Mouse (Mus musculus) neural tube, embryonic 15.5 days (tissue): ENCODE data around the gene Hic1. TPM values are rescaled to one million over a fixed set of nuclear protein-coding genes. Genes with fewer than 3 reads are reported as not detected.

Source experiments
- ATAC-seq: fragments of 200-750 bp; cut with Nextera tagmentation; 2 replicates; pipeline ENCODE4 v1.8.0; 2017; ENCODE audit warnings: mild to moderate bottlenecking, moderate TSS enrichment, moderate library complexity; ENCODE audit not compliant: low FRiP score
- H3K27ac ChIP-seq: fragments of 300-500 bp; sonication (generic); replicated peaks from 2 replicates; pipeline ENCODE4 v1.5.1; 2015; ENCODE audit warnings: mild to moderate bottlenecking, inconsistent platforms
- H3K27me3 ChIP-seq: fragments of 300-500 bp; sonication (generic); replicated peaks from 2 replicates; pipeline ENCODE4 v1.6.1; 2015; ENCODE audit warnings: inconsistent platforms
- H3K36me3 ChIP-seq: fragments of 300-500 bp; sonication (generic); 2 replicates; pipeline ENCODE4 v1.6.1; 2015; ENCODE audit warnings: inconsistent platforms
- H3K4me1 ChIP-seq: fragments of 300-500 bp; sonication (generic); 2 replicates; pipeline ENCODE4 v1.6.1; 2015; ENCODE audit warnings: inconsistent platforms
- H3K4me2 ChIP-seq: fragments of 300-500 bp; sonication (generic); 2 replicates; pipeline ENCODE4 v1.6.1; 2015; ENCODE audit warnings: inconsistent platforms, mild to moderate bottlenecking, moderate library complexity
- H3K4me3 ChIP-seq: fragments of 300-500 bp; sonication (generic); replicated peaks from 2 replicates; pipeline ENCODE4 v1.5.1; 2015; ENCODE audit warnings: mild to moderate bottlenecking, inconsistent platforms
- H3K9ac ChIP-seq: fragments of 300-500 bp; sonication (generic); replicated peaks from 2 replicates; pipeline ENCODE4 v1.6.1; 2015; ENCODE audit warnings: mild to moderate bottlenecking, inconsistent platforms
- H3K9me3 ChIP-seq: fragments of 300-500 bp; sonication (generic); replicated peaks from 2 replicates; pipeline ENCODE4 v1.6.1; 2016; ENCODE audit warnings: inconsistent platforms
- WGBS: fragments of 180-500 bp; shearing (Covaris S2); methylation state at CpG from one replicate; pipeline ENCODE4 v1.1.7; 2015; ENCODE audit warnings: mixed read lengths; 5-methylcytosine and 5-hydroxymethylcytosine counted together
- polyA plus RNA-seq: library from polyadenylated mRNA; unstranded; fragments of >200 nt; fragmentation: Nextera tagmentation; extraction: Ambion mirVana; gene quantifications from 2 replicates; pipeline ENCODE4 v1.2.1, GENCODE M21; 2015

Gene Hic1
- polyA plus RNA-seq, 1 experiment from 2014 or later = 5.3 TPM

GRCm38 (mm10) chr11:75136666-75137398 lies 32.5 kb downstream of the Hic1 start:
- Histone ChIP-seq H3K4me2 (no peak overlapping the region), H3K36me3 (peaks cover 4% of the 10 kb centered on the region; the same call in 1 of the 2 replicates), H3K27me3 (no peaks in the 10 kb centered on the region), H3K4me1 (peaks cover 54% of the 10 kb centered on the region), H3K27ac (no peak overlapping the region), H3K9ac (no peak overlapping the region), H3K9me3 (no peaks in the 10 kb centered on the region), H3K4me3 (no peak overlapping the region)
- no peak for ATAC-seq
- 55% methylated on average over 5 of the region's 5 CpGs for WGBS

GRCm38 (mm10) chr11:75135358-75135757 lies 34.0 kb downstream of the Hic1 start:
- Histone ChIP-seq H3K4me2 (no peak overlapping the region), H3K27me3 (no peaks in the 10 kb centered on the region), H3K27ac (peak overlapping the region; percentile 56; the same call in 1 of the 2 replicates), H3K9ac (no peak overlapping the region), H3K4me1 (peaks cover 53% of the 10 kb centered on the region), H3K9me3 (no peaks in the 10 kb centered on the region), H3K36me3 (peaks cover 4% of the 10 kb centered on the region; the same call in 1 of the 2 replicates), H3K4me3 (no peak overlapping the region)
- WGBS = 90% methylated on average over 4 of the region's 4 CpGs
- ATAC-seq = no peak

- Histone ChIP-seq H3K4me3 (no peak overlapping the region), H3K27me3 (no peaks in the 10 kb centered on the region), H3K27ac (peak overlapping the region; percentile 56; the same call in 1 of the 2 replicates), H3K4me2 (no peak overlapping the region), H3K4me1 (peaks cover 47% of the 10 kb centered on the region), H3K36me3 (peaks cover 4% of the 10 kb centered on the region; the same call in 1 of the 2 replicates), H3K9me3 (no peaks in the 10 kb centered on the region), H3K9ac (no peak overlapping the region)
- no peak for ATAC-seq
- 75% methylated on average over 5 of the region's 5 CpGs for WGBS
These were observed 34.7 kb downstream of the Hic1 start for GRCm38 (mm10) chr11:75134485-75135068.

- peak; percentile 61 for ATAC-seq
- 0 out of 2 replicates have a peak overlapping the region, but pooled peaks have one; percentile 9 for H3K4me2 ChIP-seq
- 12% methylated on average over 2 of the region's 2 CpGs for WGBS
These were observed 35.4 kb downstream of the Hic1 start for GRCm38 (mm10) chr11:75133951-75134350.

GRCm38 (mm10) chr11:75133391-75133790 lies 35.9 kb downstream of the Hic1 start:
- Histone ChIP-seq H3K9me3 (no peaks in the 10 kb centered on the region), H3K4me2 (0 out of 2 replicates have a peak overlapping the region, but pooled peaks have one; percentile 9), H3K4me3 (no peak overlapping the region), H3K27me3 (no peaks in the 10 kb centered on the region), H3K36me3 (peaks cover 4% of the 10 kb centered on the region; the same call in 1 of the 2 replicates), H3K4me1 (peaks cover 37% of the 10 kb centered on the region), H3K27ac (peak overlapping the region; percentile 77), H3K9ac (no peak overlapping the region)
- WGBS = 86% methylated on average over 5 of the region's 5 CpGs
- no peak for ATAC-seq

More at GRCm38 (mm10) chr11:75133951-75134350, 35.4 kb downstream of the Hic1 start:
- Histone ChIP-seq H3K9ac (no peak overlapping the region), H3K27ac (peak overlapping the region; percentile 77), H3K36me3 (peaks cover 4% of the 10 kb centered on the region; the same call in 1 of the 2 replicates), H3K9me3 (no peaks in the 10 kb centered on the region), H3K27me3 (no peaks in the 10 kb centered on the region), H3K4me1 (peaks cover 41% of the 10 kb centered on the region), H3K4me3 (no peak overlapping the region)

GRCm38 (mm10) chr11:75132278-75132677 lies 37.0 kb downstream of the Hic1 start:
- Histone ChIP-seq H3K27me3 (no peaks in the 10 kb centered on the region), H3K4me1 (peaks cover 37% of the 10 kb centered on the region), H3K27ac (peak overlapping the region; percentile 20), H3K36me3 (peaks cover 4% of the 10 kb centered on the region; the same call in 1 of the 2 replicates), H3K9ac (no peak overlapping the region), H3K9me3 (no peaks in the 10 kb centered on the region), H3K4me3 (no peak overlapping the region), H3K4me2 (no peak overlapping the region)
- peak; percentile 61; the same call in 1 of the 2 replicates for ATAC-seq
- WGBS = 53% methylated on average over 5 of the region's 5 CpGs

GRCm38 (mm10) chr11:75131300-75131699 lies 38.0 kb downstream of the Hic1 start:
- H3K4me2 ChIP-seq = no peak overlapping the region

GRCm38 (mm10) chr11:75129481-75129880 lies 39.8 kb downstream of the Hic1 start:
- no peaks in the 10 kb centered on the region for H3K9me3 ChIP-seq
- H3K4me1 ChIP-seq = peaks cover 21% of the 10 kb centered on the region
- H3K9ac ChIP-seq = no peak overlapping the region
- ATAC-seq = no peak
- no peaks in the 10 kb centered on the region for H3K27me3 ChIP-seq
- no peak overlapping the region for H3K27ac ChIP-seq
- no peak overlapping the region for H3K4me3 ChIP-seq
- no peaks in the 10 kb centered on the region for H3K36me3 ChIP-seq
- 98% methylated on average over 6 of the region's 6 CpGs for WGBS
- no peak overlapping the region for H3K4me2 ChIP-seq

More at GRCm38 (mm10) chr11:75131300-75131699, 38.0 kb downstream of the Hic1 start:
- Histone ChIP-seq H3K4me3 (no peak overlapping the region), H3K27ac (no peak overlapping the region), H3K9ac (no peak overlapping the region), H3K27me3 (no peaks in the 10 kb centered on the region), H3K9me3 (no peaks in the 10 kb centered on the region), H3K36me3 (peaks cover 4% of the 10 kb centered on the region; the same call in 1 of the 2 replicates), H3K4me1 (peaks cover 33% of the 10 kb centered on the region)
- no peak for ATAC-seq
- 84% methylated on average over 4 of the region's 4 CpGs for WGBS

- Histone ChIP-seq H3K4me1 (no peaks in the 10 kb centered on the region), H3K9me3 (no peaks in the 10 kb centered on the region), H3K36me3 (no peaks in the 10 kb centered on the region), H3K4me2 (no peak overlapping the region), H3K9ac (no peak overlapping the region), H3K27me3 (no peaks in the 10 kb centered on the region), H3K27ac (no peak overlapping the region), H3K4me3 (no peak overlapping the region)
- 97% methylated on average over 3 of the region's 3 CpGs for WGBS
- no peak for ATAC-seq
These were observed 42.9 kb downstream of the Hic1 start for GRCm38 (mm10) chr11:75126384-75126783.

- Histone ChIP-seq H3K4me2 (no peak overlapping the region), H3K4me1 (no peaks in the 10 kb centered on the region), H3K4me3 (no peak overlapping the region), H3K9ac (no peak overlapping the region), H3K9me3 (no peaks in the 10 kb centered on the region), H3K27ac (no peak overlapping the region), H3K27me3 (no peaks in the 10 kb centered on the region), H3K36me3 (no peaks in the 10 kb centered on the region)
- WGBS = 85% methylated on average over 2 of the region's 2 CpGs
- no peak for ATAC-seq
These were observed 44.9 kb downstream of the Hic1 start for GRCm38 (mm10) chr11:75124406-75124805.

GRCm38 (mm10) chr11:75121348-75121747 lies 48.0 kb downstream of the Hic1 start:
- 64% methylated on average over 1 of the region's 1 CpGs for WGBS
- no peak for ATAC-seq
- no peaks in the 10 kb centered on the region for H3K4me1 ChIP-seq

GRCm38 (mm10) chr11:75119841-75120240 lies 49.5 kb downstream of the Hic1 start:
- Histone ChIP-seq H3K9ac (no peak overlapping the region), H3K9me3 (no peaks in the 10 kb centered on the region), H3K4me2 (no peak overlapping the region), H3K27me3 (no peaks in the 10 kb centered on the region), H3K36me3 (no peaks in the 10 kb centered on the region), H3K4me3 (no peak overlapping the region), H3K4me1 (no peaks in the 10 kb centered on the region), H3K27ac (no peak overlapping the region)
- 76% methylated on average over 3 of the region's 3 CpGs for WGBS
- ATAC-seq = no peak

More at GRCm38 (mm10) chr11:75121348-75121747, 48.0 kb downstream of the Hic1 start:
- no peak overlapping the region for H3K4me2 ChIP-seq
- no peak overlapping the region for H3K27ac ChIP-seq
- no peak overlapping the region for H3K9ac ChIP-seq
- H3K27me3 ChIP-seq = no peaks in the 10 kb centered on the region
- no peak overlapping the region for H3K4me3 ChIP-seq
- H3K36me3 ChIP-seq = no peaks in the 10 kb centered on the region
- no peaks in the 10 kb centered on the region for H3K9me3 ChIP-seq
